Mouse (Mus musculus) c-Kit-positive CD71-negative TER-119-negative erythroid progenitor cells, embryonic 14.5 days (primary cell): Measurements from ENCODE around the gene Abce1.

Source experiments
- DNase-seq: peaks from one replicate; pipeline ENCODE4 v3.0.0-alpha.2; 2013; ENCODE audit warnings: low read depth

Gene Abce1

DNA sequence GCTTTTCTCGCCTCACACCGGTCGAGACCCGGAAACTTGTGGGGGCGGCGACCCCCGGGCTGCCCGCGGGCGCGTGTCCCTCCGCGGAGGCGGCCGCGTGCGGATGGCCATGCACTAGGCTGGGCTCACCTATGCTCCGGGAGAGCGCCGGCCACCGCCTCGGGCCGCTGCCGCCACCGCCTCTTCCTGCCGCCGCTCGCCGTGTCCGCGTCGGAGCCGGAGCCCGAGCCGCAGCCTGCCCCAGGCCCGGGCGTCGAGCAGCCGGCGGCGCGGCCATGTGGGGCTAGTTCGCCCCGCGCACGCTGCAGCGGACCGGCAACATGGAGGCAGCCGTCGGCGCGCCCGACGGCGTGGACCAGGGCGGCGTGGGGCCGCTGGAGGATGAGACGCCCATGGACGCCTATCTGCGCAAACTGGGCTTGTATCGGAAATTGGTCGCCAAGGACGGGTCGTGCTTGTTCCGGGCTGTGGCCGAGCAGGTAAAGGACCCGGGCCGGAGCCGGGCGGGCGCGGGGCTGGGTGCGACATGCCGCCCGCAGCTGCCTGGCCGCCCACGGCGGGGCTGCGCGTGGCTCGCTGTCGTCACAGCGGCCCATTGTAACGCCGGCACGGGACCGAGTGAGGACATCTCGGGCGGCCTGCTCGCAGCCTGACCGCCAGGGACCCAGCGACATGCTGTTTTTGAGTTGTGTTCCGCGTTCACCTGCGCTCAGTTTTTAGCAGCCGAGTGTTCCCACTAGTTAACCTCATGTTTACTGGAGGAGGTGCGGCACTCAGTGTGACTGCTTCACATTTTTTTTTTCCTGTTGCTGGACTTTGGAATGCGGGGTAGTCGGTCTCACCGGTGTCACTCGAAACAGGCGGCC, 71.7 kb downstream of the Abce1 start, which contains the start of gene Otud4:
Gene Otud4, plus strand, starts transcription at position 33 of the 866 bp plus-strand sequence.
- DNase-seq, result no peak

DNA sequence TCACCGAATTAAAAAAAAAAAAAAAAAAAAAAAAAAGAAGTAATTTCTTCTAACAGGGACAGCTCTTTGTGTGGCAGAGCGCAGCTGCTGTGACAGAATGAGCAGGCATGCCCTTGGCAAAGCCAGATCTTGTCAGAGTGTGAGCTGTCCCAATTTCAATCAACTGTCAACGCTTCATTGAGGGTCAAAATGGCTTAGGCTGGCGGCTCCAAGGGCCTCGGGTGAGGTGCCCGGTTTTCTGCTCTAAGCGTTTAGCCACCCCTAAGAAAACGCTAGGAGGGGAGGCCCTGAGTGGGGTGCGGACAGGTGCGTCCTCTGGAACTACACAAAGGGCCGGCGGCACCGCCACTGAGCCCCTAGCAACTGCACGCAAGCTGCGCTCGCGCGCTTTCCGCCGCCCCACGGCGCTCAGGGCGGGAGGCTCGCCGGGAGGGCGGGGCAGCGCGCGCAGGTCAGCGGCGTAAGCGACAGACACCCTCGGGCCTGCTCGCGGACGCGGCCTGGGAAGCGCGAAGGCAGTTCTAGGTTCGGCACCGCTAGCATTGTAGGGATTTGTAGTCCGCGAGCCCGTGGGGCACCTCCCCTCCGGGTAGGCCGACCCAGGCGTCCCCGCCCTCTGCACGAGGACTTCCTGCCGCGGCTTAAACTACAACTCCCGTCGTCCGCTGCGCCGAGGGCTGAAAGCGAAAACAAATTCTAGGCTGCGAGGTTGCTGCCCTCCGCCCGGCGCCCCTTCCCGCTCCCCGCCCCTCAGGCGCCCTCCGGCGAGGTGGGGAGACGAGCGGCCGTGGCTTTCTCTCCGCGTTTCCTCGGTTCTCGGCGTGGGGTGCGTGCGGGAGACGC, 72.6 kb downstream of the Abce1 start:
- DNase-seq, result peak; percentile 96

DNA sequence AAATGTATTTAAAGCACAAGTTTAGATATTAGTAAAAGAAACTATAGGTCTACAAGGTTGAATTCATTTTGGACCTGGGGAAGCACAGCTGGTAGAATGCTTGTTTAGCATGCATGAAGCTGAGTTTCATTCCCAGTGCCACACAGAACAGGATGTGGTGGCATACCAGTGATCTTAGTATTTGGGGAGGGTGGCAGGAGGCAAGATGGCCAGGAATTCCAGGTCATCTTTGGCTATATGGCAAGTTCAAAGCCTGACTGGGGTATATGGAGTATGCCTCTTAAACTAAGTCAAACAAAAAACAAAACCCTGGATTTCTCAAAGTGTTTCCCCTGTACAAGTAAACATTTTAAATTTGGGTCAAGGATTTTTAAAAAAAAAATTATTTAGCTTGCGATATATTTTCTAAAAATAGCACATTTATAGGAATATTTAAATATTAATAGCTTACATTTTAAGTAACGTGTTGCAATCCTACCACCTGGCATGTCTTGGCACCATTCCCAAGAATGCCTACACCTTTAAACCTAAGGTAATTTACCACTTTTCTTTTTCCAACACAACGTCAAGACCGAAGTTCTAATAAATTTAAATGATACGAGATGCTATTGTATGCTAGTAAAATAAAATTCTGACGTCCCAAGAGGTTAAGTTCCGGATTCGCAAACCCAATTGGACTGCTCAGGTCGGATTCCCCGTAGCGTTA, 73.4 kb downstream of the Abce1 start:
- no peak for DNase-seq

DNA sequence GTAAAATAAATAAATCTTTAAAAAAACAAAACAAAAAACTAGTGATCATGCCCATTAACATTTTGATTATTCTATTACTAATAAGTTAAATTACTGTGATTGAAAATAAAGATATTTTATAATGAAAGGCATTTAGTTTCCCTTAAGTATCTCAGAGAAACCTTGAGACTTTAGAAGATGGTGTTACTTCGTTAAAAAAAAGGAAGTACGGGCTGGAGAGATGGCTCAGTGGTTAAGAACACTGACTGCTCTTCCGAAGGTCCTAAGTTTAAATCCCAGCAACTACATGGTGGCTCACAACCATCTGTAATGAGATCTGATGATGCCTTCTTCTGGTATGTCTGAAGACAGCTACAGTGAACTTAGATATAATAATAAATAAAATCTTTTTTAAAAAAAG, 74.3 kb downstream of the Abce1 start:
- DNase-seq, result no peak

DNA sequence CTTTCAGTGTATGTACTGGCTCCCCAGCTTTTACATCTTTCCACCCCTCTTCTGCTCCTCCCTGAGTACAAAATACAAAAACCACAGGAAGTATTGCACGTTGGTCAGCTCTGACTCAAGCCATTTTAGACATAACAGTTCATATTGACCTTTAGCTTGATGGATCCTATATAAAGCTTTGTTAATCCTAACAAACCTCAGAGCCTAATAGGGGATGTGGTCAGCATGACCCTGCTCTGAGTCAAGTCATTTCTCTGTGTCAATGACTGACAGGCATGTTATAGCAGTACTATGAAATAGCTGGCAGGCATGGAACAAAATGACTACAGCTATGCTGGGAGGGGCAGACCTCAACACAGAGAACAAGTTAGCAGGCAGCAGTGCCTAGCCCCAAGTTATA, 75.4 kb downstream of the Abce1 start:
- DNase-seq, result no peak

DNA sequence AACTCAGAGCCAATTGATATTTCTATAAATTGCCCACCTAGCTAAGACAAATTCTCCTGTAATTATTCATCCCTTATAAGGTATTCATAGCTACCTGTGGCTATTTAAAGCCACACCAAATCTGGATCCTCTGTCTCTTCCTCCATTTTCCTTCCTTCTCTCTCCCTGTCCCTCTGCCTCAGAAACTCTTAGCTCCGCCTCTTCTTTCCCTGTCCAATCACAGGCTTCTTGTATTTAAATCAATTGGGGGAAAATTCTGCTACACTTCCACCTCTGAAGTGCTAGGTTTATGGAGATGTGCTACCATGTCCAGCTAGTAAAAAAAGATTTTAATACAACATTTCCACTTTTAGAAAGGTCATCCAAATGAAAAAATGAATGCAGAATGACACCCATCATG, 76.0 kb downstream of the Abce1 start:
- DNase-seq, result no peak
